ENCODE assay signal across 10 mouse cellular contexts in the genomic region with DNA sequence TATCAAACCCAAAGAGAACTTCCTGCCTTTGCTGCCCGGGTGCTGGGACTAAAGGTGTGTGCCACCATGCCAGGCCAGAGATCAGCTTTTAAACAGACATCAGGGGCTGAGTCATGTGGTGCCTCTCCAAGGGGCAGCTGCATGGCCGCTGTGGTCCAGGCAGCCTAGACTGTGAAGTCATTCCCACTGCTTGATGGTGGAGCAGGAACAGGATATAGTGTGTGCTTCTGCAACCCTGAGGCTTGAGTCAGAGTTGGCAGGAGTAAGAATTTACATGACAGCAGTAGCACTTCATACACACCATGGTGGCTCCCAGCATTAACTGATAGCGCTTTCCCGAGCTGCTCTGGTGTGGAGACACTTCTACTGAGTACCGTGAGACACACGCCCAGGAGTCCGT.
DNase-seq lines count a peak whose midpoint lies in the region; ATAC-seq and TF ChIP-seq lines count a peak whose summit lies in the region.
"Had no signal": no experiment of that assay in that cellular context is flagged by ENCODE, and none has a peak within 500 bp of the region (broad histone marks: within the 10 kb centered on the region; RNA-seq: fewer than 3 reads in every experiment).

No protein-coding gene starts in this region.

- no peaks in the 10 kb centered on the region for H3K27me3 ChIP-seq in heart, embryonic 13.5 days (replicated peaks)
- no peaks in the 10 kb centered on the region for H3K27me3 ChIP-seq in lung, embryonic 16.5 days (ENCODE audit: control insufficient read depth, insufficient read depth, low read depth, low read length)
- H3K27me3 ChIP-seq in intestine, postnatal 0 days (replicated peaks; ENCODE audit: control insufficient read depth, insufficient read depth, low read length), result no peaks in the 10 kb centered on the region

- WGBS in heart, embryonic 13.5 days, result 63% methylated on average over 7 of the region's 7 CpGs
- 38% methylated on average over 7 of the region's 7 CpGs for WGBS in lung, embryonic 16.5 days
- WGBS in intestine, postnatal 0 days, result 63% methylated on average over 7 of the region's 7 CpGs

- H3K4me1 ChIP-seq in heart, embryonic 13.5 days, result peaks cover 95% of the 10 kb centered on the region
- H3K4me1 ChIP-seq in lung, embryonic 16.5 days (replicated peaks; ENCODE audit: control insufficient read depth, insufficient read depth, low read length), result peaks cover 58% of the 10 kb centered on the region
- no peaks in the 10 kb centered on the region for H3K4me1 ChIP-seq in intestine, postnatal 0 days (replicated peaks; ENCODE audit: control insufficient read depth, insufficient read depth, low read length)

- DNase-seq in heart, postnatal 25 days (ENCODE audit: low spot score), result no peak
- DNase-seq in lung, postnatal 36 days, result no peak
- no peak for DNase-seq in layer of hippocampus, adult 9-10 months (ENCODE audit: low spot score)
- DNase-seq in left cerebral cortex, adult 8-10 months (ENCODE audit: low spot score in 2 of 2), result no peak
- DNase-seq in layer of hippocampus, adult 9-11 months, result no peak
- DNase-seq: right cerebral cortex, postnatal 4 days; thymus, postnatal 14 days had no signal

- H3K4me3 ChIP-seq in heart, embryonic 13.5 days, result no peak overlapping the region
- no peak overlapping the region for H3K4me3 ChIP-seq in lung, embryonic 16.5 days (ENCODE audit: low read length)
- H3K4me3 ChIP-seq in intestine, postnatal 0 days (ENCODE audit: low read depth, low read length), result no peak overlapping the region

- H3K9ac ChIP-seq in heart, embryonic 13.5 days, result no peak overlapping the region
- no peak overlapping the region for H3K9ac ChIP-seq in lung, embryonic 16.5 days (ENCODE audit: low read length)
- H3K9ac ChIP-seq in intestine, postnatal 0 days (ENCODE audit: low read depth, low read length), result no peak overlapping the region

- intact Hi-C loops in heart, postnatal 25 days (cut with DNase I), result no loop called here

- ATAC-seq in heart, embryonic 13.5 days (ENCODE audit: extremely low read depth, insufficient number of reproducible peaks, low FRiP score, low TSS enrichment), result no peak
- ATAC-seq in lung, embryonic 16.5 days (ENCODE audit: low read depth), result peak; percentile 69
- ATAC-seq in intestine, postnatal 0 days, result no peak

- no peak for TF ChIP-seq CTCF in intestine, postnatal 0 days (IDR thresholded peaks at IDR 0.05; ENCODE audit: low read depth)

- no peak overlapping the region for H3K4me2 ChIP-seq in heart, embryonic 13.5 days
- H3K4me2 ChIP-seq in lung, embryonic 16.5 days (ENCODE audit: low read depth, low read length), result no peak overlapping the region
- H3K4me2 ChIP-seq in intestine, postnatal 0 days (replicated peaks; ENCODE audit: low read depth), result no peak overlapping the region

- peak overlapping the region; percentile 77 for H3K27ac ChIP-seq in heart, embryonic 13.5 days (replicated peaks)
- peak overlapping the region; percentile 80 for H3K27ac ChIP-seq in lung, embryonic 16.5 days (ENCODE audit: low read length)
- peak overlapping the region; percentile 46; the same call in 1 of the 2 replicates for H3K27ac ChIP-seq in intestine, postnatal 0 days (ENCODE audit: low read depth, low read length)

- peaks cover 49% of the 10 kb centered on the region for H3K36me3 ChIP-seq in heart, embryonic 13.5 days
- H3K36me3 ChIP-seq in lung, embryonic 16.5 days (ENCODE audit: control insufficient read depth, insufficient read depth, low read length), result peaks cover 12% of the 10 kb centered on the region
- peaks cover 59% of the 10 kb centered on the region for H3K36me3 ChIP-seq in intestine, postnatal 0 days (ENCODE audit: control insufficient read depth, insufficient read depth)

- no peaks in the 10 kb centered on the region for H3K9me3 ChIP-seq in heart, embryonic 13.5 days
- no peaks in the 10 kb centered on the region for H3K9me3 ChIP-seq in lung, embryonic 16.5 days (ENCODE audit: control insufficient read depth, low read length)
- no peaks in the 10 kb centered on the region for H3K9me3 ChIP-seq in intestine, postnatal 0 days (ENCODE audit: control insufficient read depth)
